Mouse (Mus musculus): ENCODE data around the gene Dennd4c. TPM values are rescaled to one million over a fixed set of nuclear protein-coding genes. Genes with fewer than 3 reads are reported as not detected.

Gene Dennd4c
- polyA plus RNA-seq, 1 experiment from 2014 or later = 10.3 TPM

GRCm38 (mm10) chr4:86885790-86886159 lies 137.4 kb downstream of the Dennd4c start:
- no peaks in the 10 kb centered on the region for H3K9me3 ChIP-seq (ENCODE audit: control insufficient read depth, low read length)
- peak overlapping the region; percentile 43 for H3K4me2 ChIP-seq (replicated peaks; ENCODE audit: low read depth, low read length)
- no peaks in the 10 kb centered on the region for H3K27me3 ChIP-seq (ENCODE audit: control insufficient read depth, insufficient read depth, low read length)
- H3K4me1 ChIP-seq (ENCODE audit: control insufficient read depth, insufficient read depth, low read length) = 0 out of 2 replicates have a peak, but pooled peaks cover 4% of the 10 kb centered on the region
- WGBS = 34% methylated on average over 12 of the region's 12 CpGs
- H3K9ac ChIP-seq (ENCODE audit: low read depth, low read length) = no peak overlapping the region
- peak overlapping the region; percentile 43; the same call in 1 of the 2 replicates for H3K27ac ChIP-seq (ENCODE audit: low read depth, low read length)
- no peak for ATAC-seq (ENCODE audit: low FRiP score, low TSS enrichment)
- H3K36me3 ChIP-seq (ENCODE audit: control insufficient read depth, insufficient read depth, low read length) = peaks cover 3% of the 10 kb centered on the region; the same call in 1 of the 2 replicates
- H3K4me3 ChIP-seq (ENCODE audit: low read length) = peak overlapping the region; percentile 11; the same call in 1 of the 2 replicates

- peak overlapping the region; percentile 43 for H3K4me2 ChIP-seq (replicated peaks; ENCODE audit: low read depth, low read length)
- H3K27me3 ChIP-seq (ENCODE audit: control insufficient read depth, insufficient read depth, low read length) = no peaks in the 10 kb centered on the region
- peak overlapping the region; percentile 45; the same call in 1 of the 2 replicates for H3K9ac ChIP-seq (ENCODE audit: low read depth, low read length)
- peak overlapping the region; percentile 11; the same call in 1 of the 2 replicates for H3K4me3 ChIP-seq (ENCODE audit: low read length)
- peaks cover 3% of the 10 kb centered on the region; the same call in 1 of the 2 replicates for H3K36me3 ChIP-seq (ENCODE audit: control insufficient read depth, insufficient read depth, low read length)
- no peak for ATAC-seq (ENCODE audit: low FRiP score, low TSS enrichment)
- H3K27ac ChIP-seq (ENCODE audit: low read depth, low read length) = peak overlapping the region; percentile 43; the same call in 1 of the 2 replicates
- H3K4me1 ChIP-seq (ENCODE audit: control insufficient read depth, insufficient read depth, low read length) = 0 out of 2 replicates have a peak, but pooled peaks cover 4% of the 10 kb centered on the region
- no peaks in the 10 kb centered on the region for H3K9me3 ChIP-seq (ENCODE audit: control insufficient read depth, low read length)
- WGBS = 33% methylated on average over 18 of the region's 18 CpGs
These were observed 138.0 kb downstream of the Dennd4c start for GRCm38 (mm10) chr4:86886160-86886878.

- WGBS = 76% methylated on average over 5 of the region's 5 CpGs
- no peak overlapping the region for H3K4me2 ChIP-seq (replicated peaks; ENCODE audit: low read depth, low read length)
- no peak overlapping the region for H3K4me3 ChIP-seq (ENCODE audit: low read length)
- no peaks in the 10 kb centered on the region for H3K9me3 ChIP-seq (ENCODE audit: control insufficient read depth, low read length)
- H3K27ac ChIP-seq (ENCODE audit: low read depth, low read length) = no peak overlapping the region
- no peaks in the 10 kb centered on the region for H3K27me3 ChIP-seq (ENCODE audit: control insufficient read depth, insufficient read depth, low read length)
- peaks cover 3% of the 10 kb centered on the region; the same call in 1 of the 2 replicates for H3K36me3 ChIP-seq (ENCODE audit: control insufficient read depth, insufficient read depth, low read length)
- no peak for ATAC-seq (ENCODE audit: low FRiP score, low TSS enrichment)
- H3K9ac ChIP-seq (ENCODE audit: low read depth, low read length) = no peak overlapping the region
- H3K4me1 ChIP-seq (ENCODE audit: control insufficient read depth, insufficient read depth, low read length) = 0 out of 2 replicates have a peak, but pooled peaks cover 4% of the 10 kb centered on the region
These were observed 139.5 kb downstream of the Dennd4c start for GRCm38 (mm10) chr4:86887879-86888278.

- no peaks in the 10 kb centered on the region for H3K36me3 ChIP-seq (ENCODE audit: control insufficient read depth, insufficient read depth, low read length)
- no peaks in the 10 kb centered on the region for H3K27me3 ChIP-seq (ENCODE audit: control insufficient read depth, insufficient read depth, low read length)
- WGBS = 67% methylated on average over 7 of the region's 7 CpGs
- H3K9me3 ChIP-seq (ENCODE audit: control insufficient read depth, low read length) = no peaks in the 10 kb centered on the region
- no peak overlapping the region for H3K4me3 ChIP-seq (ENCODE audit: low read length)
- 0 out of 2 replicates have a peak, but pooled peaks cover 3% of the 10 kb centered on the region for H3K4me1 ChIP-seq (ENCODE audit: control insufficient read depth, insufficient read depth, low read length)
- H3K9ac ChIP-seq (ENCODE audit: low read depth, low read length) = no peak overlapping the region
- no peak for ATAC-seq (ENCODE audit: low FRiP score, low TSS enrichment)
- H3K27ac ChIP-seq (ENCODE audit: low read depth, low read length) = no peak overlapping the region
- H3K4me2 ChIP-seq (replicated peaks; ENCODE audit: low read depth, low read length) = no peak overlapping the region
These were observed 149.1 kb downstream of the Dennd4c start for GRCm38 (mm10) chr4:86897411-86897810.

GRCm38 (mm10) chr4:86898791-86899474 lies 150.6 kb downstream of the Dennd4c start:
- H3K4me2 ChIP-seq (replicated peaks; ENCODE audit: low read depth, low read length) = no peak overlapping the region

More at GRCm38 (mm10) chr4:86898791-86899474, 150.6 kb downstream of the Dennd4c start:
- ATAC-seq (ENCODE audit: low FRiP score, low TSS enrichment) = peak; percentile 92
- Histone ChIP-seq H3K9ac (ENCODE audit: low read depth, low read length) (no peak overlapping the region), H3K4me1 (ENCODE audit: control insufficient read depth, insufficient read depth, low read length) (0 out of 2 replicates have a peak, but pooled peaks cover 3% of the 10 kb centered on the region), H3K36me3 (ENCODE audit: control insufficient read depth, insufficient read depth, low read length) (no peaks in the 10 kb centered on the region), H3K27me3 (ENCODE audit: control insufficient read depth, insufficient read depth, low read length) (no peaks in the 10 kb centered on the region), H3K27ac (ENCODE audit: low read depth, low read length) (peak overlapping the region; percentile 76), H3K4me3 (ENCODE audit: low read length) (no peak overlapping the region), H3K9me3 (ENCODE audit: control insufficient read depth, low read length) (no peaks in the 10 kb centered on the region)
- WGBS = 12% methylated on average over 14 of the region's 14 CpGs

Other genes with a start within 250 kb of the Dennd4c start
- gene Saxo1, start 190.2 kb upstream of the Dennd4c start, polyA plus RNA-seq (2014; fragmentation: Nextera tagmentation; extraction: Ambion mirVana) = 0.11 and 0.12 TPM in 2 replicates
- 88.7 and 115 TPM in 2 replicates for gene Rraga, start 172.9 kb upstream of the Dennd4c start, polyA plus RNA-seq (2014; fragmentation: Nextera tagmentation; extraction: Ambion mirVana)
- gene Haus6, start 136.5 kb upstream of the Dennd4c start, polyA plus RNA-seq (2014; fragmentation: Nextera tagmentation; extraction: Ambion mirVana) = 17.4 and 27.7 TPM in 2 replicates
- gene Plin2, start 78.5 kb upstream of the Dennd4c start, polyA plus RNA-seq (2014; fragmentation: Nextera tagmentation; extraction: Ambion mirVana) = 50.4 and 56.5 TPM in 2 replicates
- gene Rps6, start 108.9 kb downstream of the Dennd4c start, polyA plus RNA-seq (2014; fragmentation: Nextera tagmentation; extraction: Ambion mirVana) = 812 and 921 TPM in 2 replicates
- gene Acer2, start 125.8 kb downstream of the Dennd4c start, polyA plus RNA-seq (2014; fragmentation: Nextera tagmentation; extraction: Ambion mirVana) = 35.9 and 38.5 TPM in 2 replicates

All from kidney, embryonic 14.5 days (tissue).